Mouse (Mus musculus) neural tube, embryonic 15.5 days (tissue): ENCODE data around the gene Gpn1. TPM values are rescaled to one million over a fixed set of nuclear protein-coding genes. Genes with fewer than 3 reads are reported as not detected.
A peak's percentile ranks its signal among the peaks of the same experiment; 100 is the strongest.

Experiments
- ATAC-seq: fragments of 200-750 bp; cut with Nextera tagmentation; 2 replicates; pipeline ENCODE4 v1.8.0; 2017; ENCODE audit warnings: mild to moderate bottlenecking, moderate TSS enrichment, moderate library complexity; ENCODE audit not compliant: low FRiP score
- H3K27ac ChIP-seq: fragments of 300-500 bp; sonication (generic); replicated peaks from 2 replicates; pipeline ENCODE4 v1.5.1; 2015; ENCODE audit warnings: mild to moderate bottlenecking, inconsistent platforms
- H3K27me3 ChIP-seq: fragments of 300-500 bp; sonication (generic); replicated peaks from 2 replicates; pipeline ENCODE4 v1.6.1; 2015; ENCODE audit warnings: inconsistent platforms
- H3K36me3 ChIP-seq: fragments of 300-500 bp; sonication (generic); 2 replicates; pipeline ENCODE4 v1.6.1; 2015; ENCODE audit warnings: inconsistent platforms
- H3K4me1 ChIP-seq: fragments of 300-500 bp; sonication (generic); 2 replicates; pipeline ENCODE4 v1.6.1; 2015; ENCODE audit warnings: inconsistent platforms
- H3K4me2 ChIP-seq: fragments of 300-500 bp; sonication (generic); 2 replicates; pipeline ENCODE4 v1.6.1; 2015; ENCODE audit warnings: inconsistent platforms, mild to moderate bottlenecking, moderate library complexity
- H3K4me3 ChIP-seq: fragments of 300-500 bp; sonication (generic); replicated peaks from 2 replicates; pipeline ENCODE4 v1.5.1; 2015; ENCODE audit warnings: mild to moderate bottlenecking, inconsistent platforms
- H3K9ac ChIP-seq: fragments of 300-500 bp; sonication (generic); replicated peaks from 2 replicates; pipeline ENCODE4 v1.6.1; 2015; ENCODE audit warnings: mild to moderate bottlenecking, inconsistent platforms
- H3K9me3 ChIP-seq: fragments of 300-500 bp; sonication (generic); replicated peaks from 2 replicates; pipeline ENCODE4 v1.6.1; 2016; ENCODE audit warnings: inconsistent platforms
- WGBS: fragments of 180-500 bp; shearing (Covaris S2); methylation state at CpG from one replicate; pipeline ENCODE4 v1.1.7; 2015; ENCODE audit warnings: mixed read lengths; 5-methylcytosine and 5-hydroxymethylcytosine counted together
- polyA plus RNA-seq: library from polyadenylated mRNA; unstranded; fragments of >200 nt; fragmentation: Nextera tagmentation; extraction: Ambion mirVana; gene quantifications from 2 replicates; pipeline ENCODE4 v1.2.1, GENCODE M21; 2015

Gene Gpn1
- polyA plus RNA-seq: 76.5 and 80.8 TPM in 2 replicates

- peak; percentile 100 for ATAC-seq
- Histone ChIP-seq H3K36me3 (peaks cover 33% of the 10 kb centered on the region), H3K4me3 (peak within 1 kb of the TSS; percentile 67), H3K27ac (peak within 1 kb of the TSS; percentile 70; the same call in 1 of the 2 replicates), H3K4me1 (peaks cover 15% of the 10 kb centered on the region), H3K27me3 (0 out of 2 replicates have a peak, but pooled peaks cover 2% of the 10 kb centered on the region), H3K4me2 (peak within 1 kb of the TSS; percentile 72), H3K9me3 (no peaks in the 10 kb centered on the region), H3K9ac (peak within 1 kb of the TSS; percentile 64)
- under 1% methylated on average over 49 of the region's 49 CpGs for WGBS
These were observed at the start of gene Gpn1 for GRCm38 (mm10) chr5:31494513-31495297. Gene Gpn1, plus strand, starts transcription at chr5:31494741.

GRCm38 (mm10) chr5:31451336-31451735 is 43.2 kb upstream of the Gpn1 start:
- Histone ChIP-seq H3K27me3 (no peaks in the 10 kb centered on the region), H3K9me3 (no peaks in the 10 kb centered on the region), H3K27ac (no peak overlapping the region), H3K4me3 (0 out of 2 replicates have a peak overlapping the region, but pooled peaks have one; percentile 58), H3K4me2 (peak overlapping the region; percentile 85), H3K9ac (no peak overlapping the region), H3K4me1 (peaks cover 18% of the 10 kb centered on the region), H3K36me3 (no peaks in the 10 kb centered on the region)
- 91% methylated on average over 2 of the region's 2 CpGs for WGBS
- no peak for ATAC-seq

GRCm38 (mm10) chr5:31451878-31452561 is 42.5 kb upstream of the Gpn1 start, which contains the start of gene Zfp512:
Gene Zfp512, plus strand, starts transcription at chr5:31452431.
- Histone ChIP-seq H3K4me3 (peak within 1 kb of the TSS; percentile 58), H3K9me3 (no peaks in the 10 kb centered on the region)

GRCm38 (mm10) chr5:31452562-31452878 is 42.0 kb upstream of the Gpn1 start:
- peak overlapping the region; percentile 85 for H3K4me2 ChIP-seq
- H3K36me3 ChIP-seq: no peaks in the 10 kb centered on the region
- H3K4me1 ChIP-seq: peaks cover 18% of the 10 kb centered on the region
- under 1% methylated on average over 11 of the region's 11 CpGs for WGBS
- no peaks in the 10 kb centered on the region for H3K27me3 ChIP-seq
- H3K9ac ChIP-seq: peak overlapping the region; percentile 60
- H3K9me3 ChIP-seq: no peaks in the 10 kb centered on the region
- no peak; the same call in 1 of the 2 replicates for ATAC-seq
- H3K4me3 ChIP-seq: peak overlapping the region; percentile 58
- peak overlapping the region; percentile 74 for H3K27ac ChIP-seq

More at GRCm38 (mm10) chr5:31451878-31452561, 42.5 kb upstream of the Gpn1 start, which contains the start of gene Zfp512:
- Histone ChIP-seq H3K9ac (peak within 1 kb of the TSS; percentile 60), H3K27me3 (no peaks in the 10 kb centered on the region), H3K4me1 (peaks cover 18% of the 10 kb centered on the region), H3K4me2 (peak within 1 kb of the TSS; percentile 85), H3K36me3 (no peaks in the 10 kb centered on the region), H3K27ac (peak within 1 kb of the TSS; percentile 74)
- 7% methylated on average over 23 of the region's 23 CpGs for WGBS
- peak; percentile 98 for ATAC-seq

GRCm38 (mm10) chr5:31452886-31453410 is 41.6 kb upstream of the Gpn1 start:
- Histone ChIP-seq H3K36me3 (no peaks in the 10 kb centered on the region), H3K9ac (peak overlapping the region; percentile 60), H3K4me1 (peaks cover 18% of the 10 kb centered on the region), H3K27me3 (no peaks in the 10 kb centered on the region), H3K4me3 (peak overlapping the region; percentile 58), H3K9me3 (no peaks in the 10 kb centered on the region), H3K27ac (peak overlapping the region; percentile 41), H3K4me2 (peak overlapping the region; percentile 85)
- WGBS: 13% methylated on average over 7 of the region's 7 CpGs
- no peak for ATAC-seq

- peaks cover 69% of the 10 kb centered on the region for H3K36me3 ChIP-seq
- no peak overlapping the region for H3K4me2 ChIP-seq
These were observed 26.7 kb upstream of the Gpn1 start for GRCm38 (mm10) chr5:31467798-31468197.

GRCm38 (mm10) chr5:31469711-31470110 is 24.8 kb upstream of the Gpn1 start:
- Histone ChIP-seq H3K4me2 (no peak overlapping the region), H3K9ac (no peak overlapping the region), H3K4me3 (no peak overlapping the region), H3K27me3 (no peaks in the 10 kb centered on the region), H3K27ac (no peak overlapping the region), H3K36me3 (peaks cover 88% of the 10 kb centered on the region), H3K4me1 (no peaks in the 10 kb centered on the region), H3K9me3 (no peaks in the 10 kb centered on the region)
- WGBS: 91% methylated on average over 6 of the region's 6 CpGs
- ATAC-seq: no peak

More at GRCm38 (mm10) chr5:31467798-31468197, 26.7 kb upstream of the Gpn1 start:
- no peak overlapping the region for H3K27ac ChIP-seq
- no peak overlapping the region for H3K4me3 ChIP-seq
- 96% methylated on average over 3 of the region's 3 CpGs for WGBS
- no peaks in the 10 kb centered on the region for H3K9me3 ChIP-seq
- H3K27me3 ChIP-seq: no peaks in the 10 kb centered on the region
- no peak overlapping the region for H3K9ac ChIP-seq
- H3K4me1 ChIP-seq: no peaks in the 10 kb centered on the region
- no peak for ATAC-seq

- ATAC-seq: no peak
- Histone ChIP-seq H3K27ac (no peak overlapping the region), H3K9ac (no peak overlapping the region), H3K4me2 (no peak overlapping the region), H3K4me3 (no peak overlapping the region), H3K4me1 (no peaks in the 10 kb centered on the region), H3K36me3 (peaks cover 90% of the 10 kb centered on the region), H3K27me3 (no peaks in the 10 kb centered on the region), H3K9me3 (no peaks in the 10 kb centered on the region)
- WGBS: 84% methylated on average over 7 of the region's 7 CpGs
These were observed 24.2 kb upstream of the Gpn1 start for GRCm38 (mm10) chr5:31470334-31470733.

GRCm38 (mm10) chr5:31480536-31480935 is 14.0 kb upstream of the Gpn1 start:
- Histone ChIP-seq H3K4me1 (no peaks in the 10 kb centered on the region), H3K27ac (no peak overlapping the region), H3K27me3 (no peaks in the 10 kb centered on the region), H3K4me2 (no peak overlapping the region), H3K4me3 (no peak overlapping the region), H3K36me3 (peaks cover 67% of the 10 kb centered on the region), H3K9ac (no peak overlapping the region), H3K9me3 (no peaks in the 10 kb centered on the region)
- ATAC-seq: no peak
- WGBS: 91% methylated on average over 4 of the region's 4 CpGs

- Histone ChIP-seq H3K9ac (no peak within 1 kb of the TSS), H3K27me3 (no peaks in the 10 kb centered on the region), H3K36me3 (peaks cover 19% of the 10 kb centered on the region), H3K9me3 (no peaks in the 10 kb centered on the region), H3K4me3 (no peak within 1 kb of the TSS), H3K27ac (no peak within 1 kb of the TSS), H3K4me2 (no peak within 1 kb of the TSS), H3K4me1 (no peaks in the 10 kb centered on the region)
- 97% methylated on average over 3 of the region's 3 CpGs for WGBS
- ATAC-seq: no peak
These were observed 9.1 kb upstream of the Gpn1 start, which contains the start of gene 4930548H24Rik for GRCm38 (mm10) chr5:31485440-31485839. Gene 4930548H24Rik, plus strand, starts transcription at chr5:31485740.

GRCm38 (mm10) chr5:31487889-31488288 is 6.7 kb upstream of the Gpn1 start:
- Histone ChIP-seq H3K27me3 (0 out of 2 replicates have a peak, but pooled peaks cover 2% of the 10 kb centered on the region), H3K27ac (no peak overlapping the region), H3K4me2 (no peak overlapping the region), H3K9me3 (no peaks in the 10 kb centered on the region), H3K9ac (no peak overlapping the region), H3K4me3 (no peak overlapping the region), H3K4me1 (no peaks in the 10 kb centered on the region), H3K36me3 (no peaks in the 10 kb centered on the region; the same call in 1 of the 2 replicates)
- ATAC-seq: no peak
- 96% methylated on average over 3 of the region's 3 CpGs for WGBS
